Mouse (Mus musculus) hindbrain, postnatal 0 days (tissue): ENCODE results near the gene Emc3. TPM values are rescaled to one million over a fixed set of nuclear protein-coding genes. Genes with fewer than 3 reads are reported as not detected.

Source experiments
- ATAC-seq: fragments of 200-750 bp; cut with Nextera tagmentation; 2 replicates; pipeline ENCODE4 v1.8.0; 2017; ENCODE audit warnings: mild to moderate bottlenecking, moderate TSS enrichment, moderate library complexity
- DNase-seq: peaks from one replicate; pipeline ENCODE4 v3.0.0-alpha.2; 2015; ENCODE audit warnings: low spot score
- H3K27ac ChIP-seq: fragments of 300-500 bp; sonication (generic); 2 replicates; pipeline ENCODE4 v1.5.1; 2014; ENCODE audit warnings: mild to moderate bottlenecking
- H3K27me3 ChIP-seq: fragments of 300-500 bp; sonication (generic); 2 replicates; pipeline ENCODE4 v1.6.1; 2014; ENCODE audit warnings: low read length, mixed read lengths; ENCODE audit not compliant: insufficient read depth
- H3K36me3 ChIP-seq: fragments of 300-500 bp; sonication (generic); 2 replicates; pipeline ENCODE4 v1.6.1; 2014; ENCODE audit warnings: low read length, mixed read lengths; ENCODE audit not compliant: insufficient read depth
- H3K4me1 ChIP-seq: fragments of 300-500 bp; sonication (generic); 2 replicates; pipeline ENCODE4 v1.6.1; 2014; ENCODE audit warnings: antibody characterized with exemption, low read length, mixed read lengths; ENCODE audit not compliant: insufficient read depth
- H3K4me2 ChIP-seq: fragments of 300-500 bp; sonication (generic); 2 replicates; pipeline ENCODE4 v1.6.1; 2014; ENCODE audit warnings: low read depth, mild to moderate bottlenecking, low read length, moderate library complexity, mixed read lengths
- H3K4me3 ChIP-seq: fragments of 300-500 bp; sonication (generic); 2 replicates; pipeline ENCODE4 v1.5.1; 2014; ENCODE audit warnings: low read length
- H3K9ac ChIP-seq: fragments of 300-500 bp; sonication (generic); replicated peaks from 2 replicates; pipeline ENCODE4 v1.6.1; 2014; ENCODE audit warnings: mild to moderate bottlenecking, low read length, moderate library complexity, mixed read lengths
- H3K9me3 ChIP-seq: fragments of 300-500 bp; sonication (generic); 2 replicates; pipeline ENCODE4 v1.6.1; 2016; ENCODE audit warnings: low read length, mixed read lengths
- CTCF ChIP-seq: IDR thresholded peaks from 2 replicates; pipeline ENCODE4 v1.5.1; 2016; ENCODE audit warnings: antibody characterized with exemption, control low read depth, low read depth
- WGBS: fragments of 180-500 bp; shearing (Covaris S2); extraction: QIAGEN DNeasy Blood & Tissue Kit; methylation state at CpG from one replicate; pipeline ENCODE4 v1.1.7; 2014; 5-methylcytosine and 5-hydroxymethylcytosine counted together
- polyA plus RNA-seq: library from polyadenylated mRNA; unstranded; fragments of >200 nt; fragmentation: Nextera tagmentation; extraction: Ambion mirVana; gene quantifications from 2 replicates; pipeline ENCODE4 v1.2.1, GENCODE M21; 2015
- total RNA-seq: library from RNA; depleted of rRNA; stranded (reverse); fragments of >200 nt; gene quantifications from 2 replicates; pipeline ENCODE4 v1.2.3, GENCODE M21; 2014; rRNA removed

Gene Emc3
- total RNA-seq (81.0 and 86.8 TPM in 2 replicates), polyA plus RNA-seq (120 and 124 TPM in 2 replicates)

GRCm38 (mm10) chr6:113530932-113531839 lies at the start of gene Emc3, which contains the start of gene Fancd2:
Emc3 (minus strand) TSS chr6:113531652.
Fancd2 (plus strand) TSS chr6:113531682.
- Histone ChIP-seq H3K27me3 (no peaks in the 10 kb centered on the region), H3K9ac (peak within 1 kb of the TSS; percentile 79), H3K36me3 (no peaks in the 10 kb centered on the region), H3K4me3 (peak within 1 kb of the TSS; percentile 91), H3K4me2 (peak within 1 kb of the TSS; percentile 77), H3K4me1 (peaks cover 5% of the 10 kb centered on the region), H3K27ac (peak within 1 kb of the TSS; percentile 80), H3K9me3 (no peaks in the 10 kb centered on the region)
- WGBS: under 1% methylated on average over 47 of the region's 47 CpGs
- DNase-seq: peak; percentile 94
- ATAC-seq: peak; percentile 96
- peak; percentile 18; the same call in 1 of the 2 replicates for TF ChIP-seq CTCF

- no peak for DNase-seq
- ATAC-seq: no peak
- H3K4me2 ChIP-seq: no peak overlapping the region
- H3K9me3 ChIP-seq: no peaks in the 10 kb centered on the region
- no peak overlapping the region for H3K27ac ChIP-seq
- no peaks in the 10 kb centered on the region for H3K27me3 ChIP-seq
- no peak for TF ChIP-seq CTCF
- no peaks in the 10 kb centered on the region for H3K36me3 ChIP-seq
- H3K9ac ChIP-seq: no peak overlapping the region
- no peak overlapping the region for H3K4me3 ChIP-seq
- no peaks in the 10 kb centered on the region for H3K4me1 ChIP-seq
- 97% methylated on average over 3 of the region's 3 CpGs for WGBS
Observed at GRCm38 (mm10) chr6:113579306-113579705, 47.9 kb upstream of the Emc3 start.

- H3K27me3 ChIP-seq: no peaks in the 10 kb centered on the region
- no peak for ATAC-seq
- no peaks in the 10 kb centered on the region for H3K9me3 ChIP-seq
- H3K9ac ChIP-seq: no peak overlapping the region
- no peaks in the 10 kb centered on the region for H3K36me3 ChIP-seq
- no peak overlapping the region for H3K4me3 ChIP-seq
- 95% methylated on average over 6 of the region's 6 CpGs for WGBS
- no peak overlapping the region for H3K4me2 ChIP-seq
- H3K4me1 ChIP-seq: no peaks in the 10 kb centered on the region
- TF ChIP-seq CTCF: no peak
- H3K27ac ChIP-seq: no peak overlapping the region
- no peak for DNase-seq
Observed at GRCm38 (mm10) chr6:113576044-113576443, 44.6 kb upstream of the Emc3 start.

- Histone ChIP-seq H3K27me3 (no peaks in the 10 kb centered on the region), H3K4me2 (no peak overlapping the region), H3K4me1 (no peaks in the 10 kb centered on the region), H3K4me3 (no peak overlapping the region), H3K27ac (no peak overlapping the region), H3K9me3 (no peaks in the 10 kb centered on the region), H3K9ac (no peak overlapping the region), H3K36me3 (no peaks in the 10 kb centered on the region)
- no peak for DNase-seq
- 95% methylated on average over 1 of the region's 1 CpGs for WGBS
- no peak for ATAC-seq
- TF ChIP-seq CTCF: no peak
Observed at GRCm38 (mm10) chr6:113564557-113564956, 33.1 kb upstream of the Emc3 start.

- DNase-seq: peak; percentile 4
- no peak overlapping the region for H3K4me3 ChIP-seq
- ATAC-seq: no peak
- no peaks in the 10 kb centered on the region for H3K4me1 ChIP-seq
- H3K27ac ChIP-seq: no peak overlapping the region
- H3K9ac ChIP-seq: no peak overlapping the region
- whole genome bisulfite sequencing: 60% methylated on average over 6 of the region's 6 CpGs
- no peak for TF ChIP-seq CTCF
- H3K4me2 ChIP-seq: no peak overlapping the region
- H3K9me3 ChIP-seq: no peaks in the 10 kb centered on the region
- no peaks in the 10 kb centered on the region for H3K27me3 ChIP-seq
- H3K36me3 ChIP-seq: no peaks in the 10 kb centered on the region
Observed at GRCm38 (mm10) chr6:113559736-113560135, 28.3 kb upstream of the Emc3 start.

GRCm38 (mm10) chr6:113543906-113544481 lies 12.5 kb upstream of the Emc3 start:
- no peak for TF ChIP-seq CTCF
- Histone ChIP-seq H3K4me1 (no peaks in the 10 kb centered on the region), H3K36me3 (no peaks in the 10 kb centered on the region), H3K27ac (no peak overlapping the region), H3K4me3 (no peak overlapping the region), H3K4me2 (no peak overlapping the region), H3K27me3 (no peaks in the 10 kb centered on the region), H3K9me3 (no peaks in the 10 kb centered on the region), H3K9ac (no peak overlapping the region)
- WGBS: 85% methylated on average over 8 of the region's 12 CpGs
- no peak for DNase-seq
- no peak for ATAC-seq
